10 mouse cellular contexts compared by ENCODE assay signal in genomic region chr13:51261619-51262018, GRCm38 (mm10).
DNase-seq lines count a peak whose midpoint lies in the region; ATAC-seq lines count a peak whose summit lies in the region.
"Had no signal": no experiment of that assay in that cellular context is flagged by ENCODE, and none has a peak within 500 bp of the region (broad histone marks: within the 10 kb centered on the region; RNA-seq: fewer than 3 reads in every experiment).

No protein-coding gene starts in this region.

- H3K9me3 ChIP-seq in midbrain, embryonic 15.5 days: no peaks in the 10 kb centered on the region
- H3K9me3 ChIP-seq in midbrain, embryonic 13.5 days: 0 out of 2 replicates have a peak, but pooled peaks cover under 1% of the 10 kb centered on the region
- no peaks in the 10 kb centered on the region for H3K9me3 ChIP-seq in stomach, embryonic 15.5 days

- H3K4me1 ChIP-seq in midbrain, embryonic 15.5 days: 0 out of 2 replicates have a peak, but pooled peaks cover 3% of the 10 kb centered on the region
- H3K4me1 ChIP-seq in midbrain, embryonic 13.5 days (replicated peaks): peaks cover 13% of the 10 kb centered on the region
- peaks cover 16% of the 10 kb centered on the region; the same call in 1 of the 2 replicates for H3K4me1 ChIP-seq in stomach, embryonic 15.5 days

- ATAC-seq in midbrain, embryonic 15.5 days (replicated peaks): peak; percentile 39; the same call in 1 of the 2 replicates
- no peak for ATAC-seq in midbrain, embryonic 13.5 days
- no peak for ATAC-seq in stomach, embryonic 15.5 days (ENCODE audit: insufficient read depth, low FRiP score, low read depth)

- H3K9ac ChIP-seq in midbrain, embryonic 15.5 days: no peak overlapping the region
- no peak overlapping the region for H3K9ac ChIP-seq in midbrain, embryonic 13.5 days (replicated peaks)
- no peak overlapping the region for H3K9ac ChIP-seq in stomach, embryonic 15.5 days
- H3K9ac ChIP-seq: neural tube, embryonic 12.5 days had no signal

- H3K27me3 ChIP-seq in midbrain, embryonic 15.5 days (replicated peaks): no peaks in the 10 kb centered on the region
- H3K27me3 ChIP-seq in midbrain, embryonic 13.5 days: no peaks in the 10 kb centered on the region
- H3K27me3 ChIP-seq in stomach, embryonic 15.5 days (replicated peaks): no peaks in the 10 kb centered on the region
- H3K27me3 ChIP-seq: neural tube, embryonic 12.5 days had no signal

- H3K36me3 ChIP-seq in midbrain, embryonic 15.5 days (replicated peaks): no peaks in the 10 kb centered on the region
- no peaks in the 10 kb centered on the region for H3K36me3 ChIP-seq in midbrain, embryonic 13.5 days
- no peaks in the 10 kb centered on the region for H3K36me3 ChIP-seq in stomach, embryonic 15.5 days
- H3K36me3 ChIP-seq: neural tube, embryonic 12.5 days had no signal

- WGBS in midbrain, embryonic 15.5 days: 68% methylated on average over 8 of the region's 8 CpGs
- 74% methylated on average over 8 of the region's 8 CpGs for WGBS in midbrain, embryonic 13.5 days
- WGBS in stomach, embryonic 15.5 days: 48% methylated on average over 8 of the region's 8 CpGs

- no peak overlapping the region for H3K27ac ChIP-seq in midbrain, embryonic 15.5 days
- H3K27ac ChIP-seq in midbrain, embryonic 13.5 days: no peak overlapping the region
- peak overlapping the region; percentile 44 for H3K27ac ChIP-seq in stomach, embryonic 15.5 days
- H3K27ac ChIP-seq: neural tube, embryonic 12.5 days had no signal

- intact Hi-C loops in left cerebral cortex, postnatal 25 days (cut with DNase I): no loop called here

- peak; percentile 32 to 70 for DNase-seq in frontal cortex, adult 2 months (ENCODE audit: extremely low spot score in 1 of 2, low spot score in 1 of 2)
- DNase-seq in frontal cortex, postnatal 14 days (ENCODE audit: low spot score in 2 of 2): no peak
- DNase-seq in left cerebral cortex, postnatal 25 days (ENCODE audit: low spot score in 2 of 2): peak; percentile 52 to 76
- DNase-seq in B cell, adult 2 months: no peak
- DNase-seq in spleen, postnatal 36 days (ENCODE audit: low spot score in 2 of 2): no peak
- DNase-seq: thymus, adult 2 months had no signal

- no peak overlapping the region for H3K4me3 ChIP-seq in midbrain, embryonic 15.5 days
- no peak overlapping the region for H3K4me3 ChIP-seq in midbrain, embryonic 13.5 days (replicated peaks)
- H3K4me3 ChIP-seq in stomach, embryonic 15.5 days (replicated peaks): no peak overlapping the region
- H3K4me3 ChIP-seq: neural tube, embryonic 12.5 days had no signal

- H3K4me2 ChIP-seq in midbrain, embryonic 15.5 days: no peak overlapping the region
- no peak overlapping the region for H3K4me2 ChIP-seq in midbrain, embryonic 13.5 days (replicated peaks)
- H3K4me2 ChIP-seq in stomach, embryonic 15.5 days: peak overlapping the region; percentile 23; the same call in 1 of the 2 replicates
- H3K4me2 ChIP-seq: neural tube, embryonic 12.5 days had no signal

Comparison
In these comparisons a context has a peak if more than half of its experiments do, and no peak if none do; other contexts are left out.
1. DNase-seq: peak in frontal cortex, adult 2 months (2 of 2) and left cerebral cortex, postnatal 25 days (2 of 2); none in frontal cortex, postnatal 14 days (0 of 2), B cell, adult 2 months (0 of 2) and spleen, postnatal 36 days (0 of 2).